Mouse (Mus musculus): Measurements from ENCODE around the gene Cry2. TPM values are rescaled to one million over a fixed set of nuclear protein-coding genes. Genes with fewer than 3 reads are reported as not detected.

The Cry2 gene
- total and polyA plus RNA-seq, 3 experiments, result 12.7 to 29.3 (median 19.1) TPM

DNA sequence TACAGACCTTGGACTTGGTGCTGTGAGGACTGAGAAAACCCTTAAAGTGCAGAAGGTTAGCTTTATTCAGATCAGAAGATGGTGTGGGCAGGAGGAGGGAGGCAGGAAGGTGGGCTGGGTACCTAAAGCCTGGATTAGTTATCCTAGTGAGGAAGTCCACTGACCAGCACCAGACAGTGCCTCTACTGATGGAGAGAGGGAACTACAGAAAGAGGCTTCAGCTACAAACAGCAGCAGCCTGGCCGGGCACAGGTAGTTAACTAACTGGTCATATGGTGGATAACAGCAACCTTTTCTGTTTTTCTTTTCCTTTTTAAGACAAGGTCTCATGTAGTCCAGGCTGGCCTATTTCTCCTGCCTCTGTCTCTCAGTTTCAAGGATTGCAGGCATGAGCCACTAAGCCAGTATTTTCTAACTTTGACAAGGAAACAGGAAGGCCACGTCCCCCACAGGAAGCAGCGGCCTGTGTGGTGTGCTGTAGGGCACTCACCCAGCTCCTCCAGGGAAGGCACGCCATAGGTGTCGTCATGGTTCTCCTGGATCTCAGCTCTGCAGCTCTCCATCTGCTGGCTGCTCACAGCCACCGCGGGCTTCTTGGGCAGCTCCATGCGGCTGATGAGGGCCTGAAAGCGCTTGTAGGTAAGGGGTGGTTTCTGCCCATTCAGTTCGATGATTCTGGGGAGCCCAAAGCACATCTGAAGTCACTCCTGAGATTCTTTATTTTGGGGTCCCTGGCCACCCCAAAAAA lies 11.3 kb downstream of the Cry2 start:
- peaks cover 41% of the 10 kb centered on the region for H3K36me3 ChIP-seq (ENCODE audit: control insufficient read depth, insufficient read depth, low read length)
- WGBS, result 38% methylated on average over 10 of the region's 10 CpGs

DNA sequence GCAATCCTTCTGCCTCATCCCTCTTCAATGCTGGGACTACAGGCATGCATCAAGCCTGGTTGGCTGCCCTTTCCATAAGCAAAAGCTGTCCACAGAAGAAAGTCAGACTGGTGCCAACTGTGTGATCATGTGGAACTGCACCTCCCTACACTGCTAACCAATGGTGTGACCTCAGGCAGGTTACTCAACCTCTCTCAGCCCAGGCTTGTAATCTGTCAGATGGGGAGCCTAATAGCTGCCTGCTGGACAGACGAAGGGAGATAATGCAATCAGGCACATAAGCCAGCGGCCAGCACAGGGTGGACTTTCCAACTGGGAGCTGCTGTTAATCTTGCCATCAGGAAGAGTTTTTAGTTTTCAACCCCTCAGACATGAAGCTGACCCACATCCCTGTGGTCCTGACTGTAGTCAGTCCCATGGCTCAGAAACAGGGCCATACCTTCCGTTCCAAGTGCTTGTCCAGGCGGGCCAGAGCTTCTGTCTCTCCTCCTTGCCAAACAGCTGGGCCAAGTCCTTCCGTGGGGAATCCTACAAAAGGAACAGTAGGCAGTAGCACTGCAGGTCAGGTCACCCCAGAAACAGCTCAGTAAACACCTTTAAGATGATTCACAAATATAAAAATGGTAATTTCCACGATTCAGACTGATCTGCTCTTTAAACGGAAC lies 12.0 kb downstream of the Cry2 start:
- Histone ChIP-seq H3K4me1 (ENCODE audit: control insufficient read depth, insufficient read depth, low read length) (peaks cover 41% of the 10 kb centered on the region), H3K27ac (peak overlapping the region; percentile 95), H3K36me3 (ENCODE audit: control insufficient read depth, insufficient read depth, low read length) (peaks cover 39% of the 10 kb centered on the region), H3K9ac (ENCODE audit: low read depth, low read length) (no peak overlapping the region), H3K4me3 (no peak overlapping the region), H3K79me2 (replicated peaks; ENCODE audit: control insufficient read depth, insufficient read depth, low read length) (no peaks in the 10 kb centered on the region), H3K27me3 (ENCODE audit: control insufficient read depth, insufficient read depth, low read length) (no peaks in the 10 kb centered on the region)
- TF ChIP-seq CTCF (IDR thresholded peaks at IDR 0.05) (no peak), POLR2A (IDR thresholded peaks at IDR 0.05; ENCODE audit: insufficient read depth, low read depth, low read length) (no peak), EP300 (IDR thresholded peaks at IDR 0.05; ENCODE audit: insufficient read depth, low read depth, low read length) (no peak)
- DNase-seq, result peak in 1 of 2 experiments; percentile 51
- 67% methylated on average over 7 of the region's 7 CpGs for WGBS
- intact Hi-C loops (cut with DNase I), result loop anchor here (2.0 to 5.0 kb wide), 2 partner anchors 29 to 45 kb away; no protein-coding TSS in a partner anchor

More for the DNA sequence above, 11.3 kb downstream of the Cry2 start:
- intact Hi-C loops (cut with DNase I), result loop anchor here (5.0 kb wide), 1 partner anchor 45 kb away; no protein-coding TSS in a partner anchor
- Histone ChIP-seq H3K4me3 (no peak overlapping the region), H3K79me2 (replicated peaks; ENCODE audit: control insufficient read depth, insufficient read depth, low read length) (no peaks in the 10 kb centered on the region), H3K27me3 (ENCODE audit: control insufficient read depth, insufficient read depth, low read length) (no peaks in the 10 kb centered on the region), H3K4me1 (ENCODE audit: control insufficient read depth, insufficient read depth, low read length) (peaks cover 46% of the 10 kb centered on the region), H3K27ac (peak overlapping the region; percentile 95), H3K9ac (ENCODE audit: low read depth, low read length) (no peak overlapping the region)
- no peak for DNase-seq
- peak; percentile 62 for TF ChIP-seq CTCF (IDR thresholded peaks at IDR 0.05)
- no peak for TF ChIP-seq EP300 (IDR thresholded peaks at IDR 0.05; ENCODE audit: insufficient read depth, low read depth, low read length)
- TF ChIP-seq POLR2A (IDR thresholded peaks at IDR 0.05; ENCODE audit: insufficient read depth, low read depth, low read length), result no peak

DNA sequence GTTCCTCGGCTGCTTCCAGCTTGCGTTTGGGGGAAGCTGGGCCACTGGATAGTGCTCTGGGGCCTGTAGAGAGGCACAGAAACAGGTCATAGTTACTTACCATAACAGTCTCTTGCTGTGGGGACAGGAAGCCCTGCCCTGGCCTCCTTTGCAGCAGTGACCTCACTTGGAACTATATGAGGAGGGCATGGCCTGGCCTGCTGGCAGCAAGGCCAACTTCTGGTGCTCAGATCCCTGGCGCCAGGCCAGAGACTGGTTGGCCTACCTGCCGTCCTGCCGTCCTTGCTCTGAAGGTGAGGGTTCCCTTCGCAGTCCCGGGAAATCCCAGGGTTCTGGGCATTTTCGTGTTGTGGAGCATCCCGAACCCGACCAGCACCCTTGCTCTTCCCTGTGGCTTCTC lies 22.1 kb downstream of the Cry2 start:
- Histone ChIP-seq H3K36me3 (ENCODE audit: control insufficient read depth, insufficient read depth, low read length) (no peaks in the 10 kb centered on the region; the same call in 1 of the 2 replicates), H3K27ac (no peak overlapping the region), H3K79me2 (replicated peaks; ENCODE audit: control insufficient read depth, insufficient read depth, low read length) (no peaks in the 10 kb centered on the region), H3K27me3 (ENCODE audit: control insufficient read depth, insufficient read depth, low read length) (no peaks in the 10 kb centered on the region), H3K4me1 (ENCODE audit: control insufficient read depth, insufficient read depth, low read length) (no peaks in the 10 kb centered on the region; the same call in 1 of the 2 replicates), H3K9ac (ENCODE audit: low read depth, low read length) (no peak overlapping the region), H3K4me3 (no peak overlapping the region)
- intact Hi-C loops (cut with DNase I), result no loop called here
- TF ChIP-seq EP300 (IDR thresholded peaks at IDR 0.05; ENCODE audit: insufficient read depth, low read depth, low read length), result no peak
- TF ChIP-seq POLR2A (IDR thresholded peaks at IDR 0.05; ENCODE audit: insufficient read depth, low read depth, low read length), result no peak
- no peak for TF ChIP-seq CTCF (IDR thresholded peaks at IDR 0.05)
- 70% methylated on average over 10 of the region's 10 CpGs for WGBS
- DNase-seq, result peak; percentile 40 to 49

DNA sequence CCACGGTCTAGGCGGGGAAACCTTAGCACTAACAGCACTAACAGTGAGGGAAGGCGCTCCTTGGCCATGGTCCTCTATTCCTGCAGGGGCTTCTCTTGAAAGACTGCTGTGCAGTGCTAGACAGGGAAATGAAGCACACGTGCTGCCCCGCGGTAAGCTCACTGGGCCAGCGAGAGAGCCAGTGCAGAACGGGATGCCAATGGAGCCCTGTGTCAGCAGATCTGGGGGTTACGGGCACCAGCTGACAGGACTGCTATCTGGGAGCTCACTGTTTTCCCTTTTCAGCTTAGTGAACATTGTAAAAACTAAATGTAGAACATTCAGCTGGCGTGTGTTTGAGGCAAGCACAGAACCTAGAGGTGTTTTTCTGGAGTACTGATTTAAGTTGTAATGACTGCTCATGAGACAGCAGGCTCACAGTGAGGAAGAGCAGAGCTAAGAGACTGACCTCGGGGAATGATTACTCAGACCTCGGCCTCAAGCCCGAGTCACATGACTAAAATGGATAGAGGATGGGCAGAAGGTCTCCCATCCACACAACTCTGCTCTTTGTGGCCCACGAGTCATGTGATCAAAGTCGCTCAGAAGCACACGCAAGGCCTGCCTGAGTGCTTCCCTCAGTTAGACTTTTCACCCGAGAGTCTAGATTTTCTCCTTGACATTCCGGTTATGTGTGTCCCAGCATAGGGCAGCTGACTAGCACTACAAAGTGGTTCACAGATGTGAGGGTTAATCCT lies 25.4 kb downstream of the Cry2 start:
- 86% methylated on average over 18 of the region's 18 CpGs for WGBS
- no peaks in the 10 kb centered on the region for H3K79me2 ChIP-seq (replicated peaks; ENCODE audit: control insufficient read depth, insufficient read depth, low read length)

DNA sequence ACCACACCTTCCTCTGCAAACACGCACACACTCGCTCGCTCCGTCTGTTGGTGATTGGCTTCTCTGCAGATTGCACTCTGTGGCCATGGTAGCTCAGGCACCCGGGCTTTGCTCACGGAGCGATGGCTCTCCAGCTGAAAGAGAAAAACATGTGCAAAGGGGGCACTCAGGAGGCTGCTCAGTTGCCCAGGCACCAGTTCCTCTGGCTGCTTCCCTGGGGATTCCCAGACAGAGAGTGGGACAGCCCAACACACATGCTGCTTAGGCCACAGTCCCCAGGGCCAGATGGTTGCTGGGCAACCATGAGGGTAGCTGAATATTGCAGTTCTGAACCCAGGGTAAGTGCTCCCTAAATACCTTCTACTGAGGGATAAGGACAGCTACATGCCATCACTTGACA lies 28.2 kb downstream of the Cry2 start:
- intact Hi-C loops (cut with DNase I), result no loop called here
- WGBS, result 93% methylated on average over 7 of the region's 7 CpGs
- Histone ChIP-seq H3K27me3 (ENCODE audit: control insufficient read depth, insufficient read depth, low read length) (0 out of 2 replicates have a peak, but pooled peaks cover 1% of the 10 kb centered on the region), H3K9ac (ENCODE audit: low read depth, low read length) (no peak overlapping the region), H3K4me1 (ENCODE audit: control insufficient read depth, insufficient read depth, low read length) (peaks cover 2% of the 10 kb centered on the region; the same call in 1 of the 2 replicates), H3K36me3 (ENCODE audit: control insufficient read depth, insufficient read depth, low read length) (no peaks in the 10 kb centered on the region), H3K4me3 (no peak overlapping the region), H3K79me2 (replicated peaks; ENCODE audit: control insufficient read depth, insufficient read depth, low read length) (no peaks in the 10 kb centered on the region), H3K27ac (no peak overlapping the region)
- no peak for TF ChIP-seq CTCF (IDR thresholded peaks at IDR 0.05)
- TF ChIP-seq EP300 (IDR thresholded peaks at IDR 0.05; ENCODE audit: insufficient read depth, low read depth, low read length), result no peak
- no peak for TF ChIP-seq POLR2A (IDR thresholded peaks at IDR 0.05; ENCODE audit: insufficient read depth, low read depth, low read length)
- no peak for DNase-seq

More for the DNA sequence above, 25.4 kb downstream of the Cry2 start:
- no peaks in the 10 kb centered on the region for H3K27me3 ChIP-seq (ENCODE audit: control insufficient read depth, insufficient read depth, low read length)
- no peak overlapping the region for H3K4me3 ChIP-seq
- TF ChIP-seq POLR2A (IDR thresholded peaks at IDR 0.05; ENCODE audit: insufficient read depth, low read depth, low read length), result no peak
- no peak for TF ChIP-seq EP300 (IDR thresholded peaks at IDR 0.05; ENCODE audit: insufficient read depth, low read depth, low read length)
- no peak for TF ChIP-seq CTCF (IDR thresholded peaks at IDR 0.05)
- no peaks in the 10 kb centered on the region for H3K36me3 ChIP-seq (ENCODE audit: control insufficient read depth, insufficient read depth, low read length)
- no peak for DNase-seq
- H3K27ac ChIP-seq, result no peak overlapping the region
- no peaks in the 10 kb centered on the region; the same call in 1 of the 2 replicates for H3K4me1 ChIP-seq (ENCODE audit: control insufficient read depth, insufficient read depth, low read length)
- intact Hi-C loops (cut with DNase I), result no loop called here
- H3K9ac ChIP-seq (ENCODE audit: low read depth, low read length), result no peak overlapping the region
